Mouse (Mus musculus) testis, adult 2 months (tissue): ENCODE results near the gene Palld.

Source experiments
- CTCF ChIP-seq: fragments of 200-500 bp; IDR thresholded peaks from 2 replicates; pipeline ENCODE4 v1.5.1; 2012; ENCODE audit warnings: low read depth, mild to moderate bottlenecking, inconsistent platforms, low read length, moderate library complexity; ENCODE audit not compliant: control insufficient read depth, insufficient read depth, insufficient replicate concordance
- POLR2A ChIP-seq: fragments of 200-500 bp; IDR thresholded peaks from 2 replicates; pipeline ENCODE4 v1.6.1; 2012; ENCODE audit warnings: low read depth, mild to moderate bottlenecking, inconsistent platforms, low read length, moderate library complexity; ENCODE audit not compliant: control insufficient read depth

DNA sequence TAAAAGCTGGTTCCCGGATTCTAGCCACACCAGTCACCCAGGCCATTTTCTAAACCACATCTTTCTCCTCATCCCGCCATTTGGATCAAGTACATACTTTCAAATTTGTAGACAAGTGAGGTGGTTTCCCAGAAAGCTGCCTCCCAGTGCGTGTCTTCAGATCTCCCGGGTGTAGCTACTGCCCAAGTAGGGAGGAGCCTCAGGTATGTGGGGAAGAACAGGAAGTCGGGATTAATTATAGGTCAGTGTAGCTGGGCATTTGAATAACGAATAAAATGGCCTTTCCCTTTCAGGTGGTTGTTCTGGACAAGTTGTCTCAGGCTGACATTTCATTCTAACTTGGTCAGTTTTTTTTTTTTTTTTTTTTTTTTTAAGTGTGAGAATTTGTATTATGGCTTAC lies 170.3 kb downstream of the Palld start:
- TF ChIP-seq POLR2A (no peak), CTCF (no peak)
